Mouse (Mus musculus) spleen, postnatal 0 days (tissue): Measurements from ENCODE around the gene Vmn1r199. TPM values are rescaled to one million over a fixed set of nuclear protein-coding genes. Genes with fewer than 3 reads are reported as not detected.

Experiments used
- polyA plus RNA-seq: library from polyadenylated mRNA; unstranded; fragments of >200 nt; fragmentation: Nextera tagmentation; extraction: Ambion mirVana; gene quantifications from 2 replicates; pipeline ENCODE4 v1.2.1, GENCODE M21; 2015

Gene Vmn1r199
- not detected in 2 replicates for polyA plus RNA-seq

DNA sequence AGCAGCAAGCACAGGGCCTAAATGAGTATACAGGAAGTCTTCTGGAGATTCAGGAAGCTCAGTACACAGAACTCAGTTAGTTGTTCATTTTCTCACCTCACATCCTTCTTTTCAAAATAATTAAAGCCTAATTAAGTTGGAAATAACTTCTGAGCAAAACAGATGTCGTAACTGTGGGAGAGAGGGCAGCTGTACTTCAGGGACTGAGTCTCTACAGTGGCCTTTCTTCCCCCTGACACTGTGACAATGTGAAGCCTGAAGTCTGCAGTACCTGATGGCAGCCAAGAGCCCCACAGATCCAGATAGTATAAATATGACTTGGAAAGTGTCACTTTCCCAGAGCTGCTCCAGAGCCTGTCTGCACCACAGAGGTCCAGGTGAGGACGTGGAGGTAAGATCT, at the start of gene Vmn1r199:
Vmn1r199 (plus strand) TSS at position 301 of the 400 bp plus-strand sequence.

GRCm38 (mm10) chr13:22350064-22350463, 29.6 kb upstream of the Vmn1r199 start, which contains the start of gene Vmn1r198:
Vmn1r198 (plus strand) TSS chr13:22350364.

DNA sequence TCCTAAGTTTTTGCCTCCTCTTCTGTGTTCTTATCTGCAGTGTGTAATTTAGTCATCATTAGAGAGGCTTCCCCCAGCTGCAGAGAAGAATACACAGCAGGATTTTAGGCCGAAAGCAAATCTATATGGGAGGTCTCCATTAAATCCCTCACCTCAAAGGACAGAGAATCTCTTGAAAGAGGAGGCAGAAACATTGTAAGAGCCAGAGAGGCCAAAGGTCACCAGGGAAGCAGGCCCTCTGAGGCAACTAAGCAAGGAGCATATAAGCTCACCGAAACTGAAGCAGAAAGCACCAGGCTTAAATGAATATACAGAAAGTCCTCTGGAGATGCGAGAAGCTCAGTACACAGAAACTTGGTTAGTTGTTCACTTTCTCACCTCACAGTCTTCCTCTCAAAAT, 10.5 kb downstream of the Vmn1r199 start, which contains the start of gene Vmn1r200:
Vmn1r200 (plus strand) TSS at position 301 of the 400 bp plus-strand sequence.

Other genes starting within 250 kb of the Vmn1r199 start
- not detected in 2 replicates for gene Vmn1r191, start 195.8 kb upstream of the Vmn1r199 start, polyA plus RNA-seq
- gene Vmn1r192, start 188.7 kb upstream of the Vmn1r199 start, polyA plus RNA-seq, result not detected in 2 replicates
- not detected in 2 replicates for gene Vmn1r193, start 156.7 kb upstream of the Vmn1r199 start, polyA plus RNA-seq
- gene Vmn1r194, start 135.6 kb upstream of the Vmn1r199 start, polyA plus RNA-seq, result not detected in 2 replicates
- not detected in 2 replicates for gene Vmn1r195, start 109.3 kb upstream of the Vmn1r199 start, polyA plus RNA-seq
- not detected in 2 replicates for gene Vmn1r196, start 89.9 kb upstream of the Vmn1r199 start, polyA plus RNA-seq
- not detected in 2 replicates for gene Vmn1r197, start 55.2 kb upstream of the Vmn1r199 start, polyA plus RNA-seq
- gene Vmn1r198, start 29.5 kb upstream of the Vmn1r199 start, polyA plus RNA-seq, result not detected in 2 replicates
- not detected in 2 replicates for gene Vmn1r200, start 10.6 kb downstream of the Vmn1r199 start, polyA plus RNA-seq
- gene Vmn1r201, start 92.1 kb downstream of the Vmn1r199 start, polyA plus RNA-seq, result not detected in 2 replicates
- not detected in 2 replicates for gene Vmn1r202, start 125.6 kb downstream of the Vmn1r199 start, polyA plus RNA-seq
- gene Vmn1r203, start 138.3 kb downstream of the Vmn1r199 start, polyA plus RNA-seq, result not detected in 2 replicates
- gene Vmn1r204, start 173.4 kb downstream of the Vmn1r199 start, polyA plus RNA-seq, result not detected in 2 replicates
- gene Vmn1r205, start 213.2 kb downstream of the Vmn1r199 start, polyA plus RNA-seq, result not detected in 2 replicates
- gene Vmn1r206, start 244.4 kb downstream of the Vmn1r199 start, polyA plus RNA-seq, result not detected in 2 replicates